Mouse (Mus musculus): ENCODE measurements around the gene Rnf130.

Rnf130 gene

DNA sequence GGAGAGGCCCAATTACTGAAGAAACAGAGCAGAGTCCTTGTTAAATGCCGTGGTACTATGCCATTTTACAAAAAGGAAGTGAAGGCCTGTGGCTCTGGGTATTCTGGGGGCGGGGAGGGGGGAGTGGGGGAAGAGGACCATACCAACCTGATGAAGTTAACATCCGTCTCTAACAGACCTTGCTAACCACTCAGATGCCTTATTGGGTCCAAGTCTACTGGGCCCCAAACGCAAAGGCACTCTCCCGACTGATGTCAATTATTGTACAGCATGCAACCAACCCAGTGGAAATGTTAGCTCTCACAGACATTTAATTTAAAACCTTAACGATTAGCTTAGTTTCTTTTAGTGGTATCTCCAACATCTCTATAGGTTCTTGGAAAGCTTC lies 707 bp upstream of the Rnf130 start:
- DNase-seq (ENCODE audit: low read depth in 1 of 2, low spot score in 2 of 2): no peak

DNA sequence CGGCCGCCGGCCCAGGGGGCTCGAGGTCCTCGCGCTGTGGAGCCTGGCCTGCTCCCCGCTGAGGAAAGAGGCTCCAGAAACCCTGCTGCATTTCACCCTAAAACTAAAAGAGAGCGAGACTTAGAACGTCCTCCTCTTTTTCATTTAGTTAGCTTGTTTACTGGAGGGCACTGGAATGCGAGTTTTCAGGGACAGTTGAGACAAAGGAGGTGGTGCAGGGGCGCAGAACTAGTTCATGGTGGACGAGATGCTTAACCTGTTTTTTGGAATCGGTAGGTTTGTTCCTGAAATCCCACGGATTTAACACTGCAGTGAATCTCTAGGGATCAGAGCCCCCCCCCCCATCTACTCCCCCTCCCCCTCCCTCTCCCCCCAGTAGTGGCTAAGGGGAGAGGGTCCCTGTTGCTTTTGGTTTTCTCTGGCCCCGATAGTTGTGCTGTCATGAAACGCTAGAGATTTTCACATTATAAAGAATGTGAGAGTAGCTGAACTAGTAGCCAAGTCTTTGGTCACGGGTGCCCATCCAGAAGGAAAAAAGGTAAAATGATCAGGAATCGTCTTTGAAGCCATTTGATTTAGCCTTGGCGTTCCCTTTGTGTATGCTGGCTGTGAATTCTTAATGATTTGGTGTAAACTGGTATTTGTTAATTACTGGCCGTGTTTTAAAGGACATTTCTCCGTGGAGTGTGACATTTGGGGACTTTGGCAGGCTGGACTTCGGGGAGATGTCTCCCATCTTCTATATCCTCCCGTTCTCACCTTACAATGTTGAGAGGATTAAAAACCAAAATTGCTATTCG lies 775 bp downstream of the Rnf130 start:
- no peak for DNase-seq (ENCODE audit: low read depth in 1 of 2, low spot score in 2 of 2)

DNA sequence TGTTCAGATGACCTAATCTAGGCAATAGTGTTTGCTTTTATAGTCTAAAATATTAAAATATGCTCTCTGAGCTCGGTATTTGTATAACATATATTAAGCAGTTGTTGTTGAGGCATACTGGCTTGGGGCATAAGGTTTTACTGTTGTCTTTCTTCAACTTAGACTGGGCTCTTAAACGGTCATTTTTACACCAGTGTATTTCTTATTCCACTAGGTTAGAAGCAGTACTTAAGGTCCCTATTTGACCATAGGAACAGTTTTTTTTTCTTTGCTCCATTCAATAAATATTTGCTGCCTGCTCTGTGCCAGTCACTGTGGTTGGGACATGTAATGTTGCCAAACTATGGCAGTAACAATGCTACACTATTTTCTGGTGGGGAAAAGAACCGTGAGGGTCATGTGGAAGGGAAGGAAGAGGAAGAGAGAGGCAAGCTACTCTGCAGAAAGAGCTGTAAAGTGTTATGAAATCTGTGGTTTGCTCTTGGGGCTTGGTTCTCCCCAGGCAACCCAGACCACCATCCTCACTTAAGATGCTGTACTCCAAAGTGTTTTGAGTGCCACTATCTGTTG lies 1.5 kb downstream of the Rnf130 start:
- peak; percentile 24 to 58 for DNase-seq (ENCODE audit: low read depth in 1 of 2, low spot score in 2 of 2)

- DNase-seq (ENCODE audit: low read depth in 1 of 2, low spot score in 2 of 2): no peak
Observed at GRCm38 (mm10) chr11:50028416-50028815, 3.3 kb downstream of the Rnf130 start.

GRCm38 (mm10) chr11:50034155-50034554 lies 9.0 kb downstream of the Rnf130 start:
- no peak for DNase-seq (ENCODE audit: low read depth in 1 of 2, low spot score in 2 of 2)

DNA sequence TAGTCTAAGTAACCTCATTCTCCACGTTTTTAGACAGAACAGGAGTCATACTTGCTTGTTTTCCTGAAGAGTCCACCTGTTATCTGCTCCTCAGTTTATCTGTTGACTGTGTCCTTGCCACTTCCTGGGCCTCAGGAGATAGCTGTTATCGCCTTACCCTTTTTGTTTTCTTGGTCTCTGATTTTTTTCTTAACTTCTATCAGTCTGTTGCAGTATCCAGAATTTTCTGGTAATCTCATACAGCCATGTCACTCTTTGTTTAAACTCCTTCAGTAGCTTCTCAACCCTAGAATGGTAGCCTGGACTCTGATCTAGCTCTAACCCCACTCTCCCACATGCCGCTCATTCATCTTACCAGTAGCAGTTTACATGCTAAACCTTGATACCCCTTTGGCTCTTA lies 10.6 kb downstream of the Rnf130 start:
- DNase-seq (ENCODE audit: low read depth in 1 of 2, low spot score in 2 of 2): no peak

DNA sequence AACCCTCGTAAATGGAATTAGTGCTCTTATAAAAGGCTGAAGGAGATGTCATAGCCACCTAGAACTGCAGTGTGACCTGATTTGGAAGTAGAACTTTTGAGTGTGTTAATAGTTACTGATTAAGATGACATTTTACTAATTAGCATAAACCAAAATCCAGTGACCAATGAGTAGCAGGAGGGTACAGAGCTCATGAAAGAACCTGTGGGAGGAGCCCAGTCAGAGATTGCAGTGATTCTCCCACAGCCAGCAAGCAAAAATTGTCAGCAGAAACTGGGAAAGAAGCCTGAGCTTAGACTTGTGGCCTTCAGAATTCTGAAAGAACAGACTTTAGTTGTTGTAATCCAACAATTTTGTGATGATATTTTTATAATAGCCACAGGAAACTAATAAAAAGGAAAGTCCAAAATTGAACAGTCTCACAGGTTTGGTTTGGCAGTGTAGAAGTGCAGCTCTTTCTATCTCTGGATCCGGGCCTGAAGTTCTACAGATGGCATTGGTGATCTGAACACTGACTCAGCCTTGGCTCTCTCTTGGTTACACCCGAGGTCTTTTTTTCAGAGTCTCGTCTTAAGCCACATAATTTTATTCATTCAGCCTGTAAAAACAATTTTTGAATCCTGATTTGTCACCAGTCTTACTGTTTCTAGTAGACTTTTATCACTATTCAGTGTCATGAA lies 11.8 kb downstream of the Rnf130 start:
- DNase-seq (ENCODE audit: low read depth in 1 of 2, low spot score in 2 of 2): no peak

- no peak for DNase-seq (ENCODE audit: low read depth in 1 of 2, low spot score in 2 of 2)
Observed at GRCm38 (mm10) chr11:50038757-50039156, 13.6 kb downstream of the Rnf130 start.

DNA sequence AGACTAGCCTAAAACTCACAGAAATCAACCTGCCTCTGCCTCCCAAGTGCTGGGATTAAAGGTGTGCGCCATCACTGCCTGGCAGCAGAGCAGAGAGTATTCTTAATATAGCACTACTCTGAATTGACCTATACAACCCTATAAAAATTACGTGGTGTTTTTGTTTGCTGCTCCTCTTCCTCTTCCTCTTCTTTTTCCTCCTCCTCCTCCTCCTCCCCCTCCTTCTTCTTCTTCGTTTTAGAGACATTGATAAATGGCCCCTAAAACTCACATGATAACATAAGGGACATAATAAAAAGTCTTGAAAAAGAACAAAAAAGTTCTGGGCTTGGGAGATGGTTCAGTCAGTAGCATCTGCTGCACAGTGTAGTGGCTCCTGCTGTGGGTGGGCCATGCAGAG lies 16.0 kb downstream of the Rnf130 start:
- no peak for DNase-seq (ENCODE audit: low read depth in 1 of 2, low spot score in 2 of 2)

DNA sequence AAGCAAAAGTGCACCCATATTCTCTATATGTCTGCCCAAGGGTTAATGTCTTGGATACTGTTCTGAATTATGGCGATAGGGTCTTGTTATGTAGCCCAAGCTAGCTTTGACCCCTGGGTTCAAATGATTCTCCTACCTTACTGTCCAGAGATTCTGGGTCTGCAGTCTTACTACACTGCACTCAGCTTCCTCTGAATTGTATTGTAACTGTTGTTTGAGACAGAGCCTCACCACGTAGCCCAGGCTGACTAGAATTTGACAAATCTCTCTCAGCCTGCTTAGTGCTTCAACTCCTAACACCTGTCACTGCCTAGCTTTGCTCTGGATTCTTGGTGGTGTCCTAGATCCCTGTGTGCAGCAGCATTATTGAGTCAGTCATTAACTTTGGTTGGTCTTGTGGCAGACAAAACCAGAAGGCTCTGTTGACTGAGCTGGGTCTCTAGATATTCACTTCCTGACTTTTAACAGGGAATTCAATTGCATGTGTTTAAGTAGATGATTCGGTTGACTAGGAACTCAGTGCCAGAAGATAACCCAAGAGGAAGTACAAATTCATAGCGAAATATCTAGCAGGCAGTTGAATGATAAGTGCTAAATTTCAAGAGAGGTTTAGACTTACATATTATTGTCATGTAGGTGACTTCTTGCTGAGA lies 17.3 kb downstream of the Rnf130 start:
- no peak for DNase-seq (ENCODE audit: low read depth in 1 of 2, low spot score in 2 of 2)

DNA sequence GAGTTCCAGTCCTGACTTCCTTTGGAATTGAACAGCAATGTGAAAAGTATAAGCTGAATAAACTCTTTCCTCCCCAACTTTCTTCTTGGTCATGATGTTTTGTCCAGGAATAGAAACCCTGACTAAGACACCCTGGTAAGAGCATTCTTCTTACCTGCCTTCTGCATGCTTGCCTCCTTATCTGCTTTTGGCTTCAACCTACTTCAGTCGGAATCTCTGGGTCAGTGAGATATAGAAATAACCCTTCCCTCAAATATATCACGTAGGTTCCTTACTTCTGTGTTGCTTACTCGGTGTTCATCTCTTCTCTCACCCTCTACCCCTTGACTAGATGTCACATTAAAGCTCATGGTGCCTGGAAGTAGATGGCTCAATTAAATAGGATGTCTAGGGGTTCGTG lies 19.3 kb downstream of the Rnf130 start:
- DNase-seq (ENCODE audit: low read depth in 1 of 2, low spot score in 2 of 2): no peak

DNA sequence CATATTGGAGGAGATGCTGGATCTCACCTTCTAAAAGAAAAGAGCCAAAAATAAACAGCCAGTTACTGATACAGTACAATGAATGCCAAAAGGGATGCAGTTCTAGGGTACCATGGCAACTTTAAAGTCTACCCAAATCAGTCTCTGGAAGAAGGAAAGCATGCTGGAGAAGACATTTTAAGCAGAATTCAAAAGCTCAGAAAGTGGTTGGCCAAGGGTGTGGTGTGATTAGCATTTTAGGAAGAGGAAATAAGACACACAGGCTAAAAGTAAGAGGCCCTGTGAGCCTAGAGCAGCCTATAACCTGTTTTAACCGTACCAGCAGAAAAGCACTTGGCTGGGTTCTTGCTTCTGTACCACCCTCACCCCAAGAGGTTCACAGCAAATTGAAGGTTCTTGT lies 22.5 kb downstream of the Rnf130 start:
- DNase-seq (ENCODE audit: low read depth in 1 of 2, low spot score in 2 of 2): no peak

- no peak for DNase-seq (ENCODE audit: low read depth in 1 of 2, low spot score in 2 of 2)
Observed at GRCm38 (mm10) chr11:50048115-50048514, 23.0 kb downstream of the Rnf130 start.

GRCm38 (mm10) chr11:50050392-50050791 lies 25.2 kb downstream of the Rnf130 start:
- no peak for DNase-seq (ENCODE audit: low read depth in 1 of 2, low spot score in 2 of 2)

DNA sequence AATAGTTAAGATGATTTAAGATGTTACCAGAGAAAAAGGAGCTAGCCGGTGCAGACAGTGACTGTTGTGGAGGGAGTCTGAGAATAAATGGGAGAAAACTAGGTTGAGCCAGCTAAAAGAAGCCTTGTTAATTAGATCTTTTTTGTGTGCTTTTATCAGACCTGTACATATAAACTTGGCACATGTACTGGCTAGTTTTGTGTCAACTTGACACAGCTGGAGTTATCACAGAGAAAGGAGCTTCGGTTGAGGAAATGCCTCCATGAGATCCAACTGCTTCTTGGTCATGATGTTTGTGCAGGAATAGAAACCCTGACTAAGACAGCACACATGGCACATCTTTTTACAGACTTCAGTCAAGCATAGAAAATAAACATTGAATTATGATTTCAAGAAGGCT lies 32.6 kb downstream of the Rnf130 start:
- no peak for DNase-seq (ENCODE audit: low read depth in 1 of 2, low spot score in 2 of 2)

GRCm38 (mm10) chr11:50058277-50058676 lies 33.1 kb downstream of the Rnf130 start:
- no peak for DNase-seq (ENCODE audit: low read depth in 1 of 2, low spot score in 2 of 2)

- no peak for DNase-seq (ENCODE audit: low read depth in 1 of 2, low spot score in 2 of 2)
Observed at GRCm38 (mm10) chr11:50059045-50059444, 33.9 kb downstream of the Rnf130 start.

GRCm38 (mm10) chr11:50062116-50062515 lies 37.0 kb downstream of the Rnf130 start:
- DNase-seq (ENCODE audit: low read depth in 1 of 2, low spot score in 2 of 2): no peak

- DNase-seq (ENCODE audit: low read depth in 1 of 2, low spot score in 2 of 2): no peak
Observed at GRCm38 (mm10) chr11:50066088-50066487, 40.9 kb downstream of the Rnf130 start.

GRCm38 (mm10) chr11:50073830-50074229 lies 48.7 kb downstream of the Rnf130 start:
- DNase-seq (ENCODE audit: low read depth in 1 of 2, low spot score in 2 of 2): no peak

GRCm38 (mm10) chr11:50076756-50077155 lies 51.6 kb downstream of the Rnf130 start:
- DNase-seq (ENCODE audit: low read depth in 1 of 2, low spot score in 2 of 2): no peak
